Mouse (Mus musculus) E14TG2a.4 (cell line): Measurements from ENCODE around the gene Gm44503.
A peak's percentile ranks its signal among the peaks of the same experiment; 100 is the strongest.

Source experiments
- H3K27me3 ChIP-seq: 2 replicates; pipeline ENCODE4 v1.6.1; 2014; ENCODE audit warnings: low read length, control low read depth; ENCODE audit not compliant: insufficient read depth
- H3K36me3 ChIP-seq: 2 replicates; pipeline ENCODE4 v1.6.1; 2014; ENCODE audit warnings: low read length, control low read depth; ENCODE audit not compliant: insufficient read depth
- H3K4me1 ChIP-seq: replicated peaks from 2 replicates; pipeline ENCODE4 v1.6.1; 2014; ENCODE audit warnings: low read depth, low read length, control low read depth
- H3K4me3 ChIP-seq: replicated peaks from 2 replicates; pipeline ENCODE4 v1.5.1; 2014; ENCODE audit warnings: mild to moderate bottlenecking, low read length
- H3K9me3 ChIP-seq: 2 replicates; pipeline ENCODE4 v1.6.1; 2014; ENCODE audit warnings: low read length, control low read depth
- CTCF ChIP-seq: conservative IDR thresholded peaks from 2 replicates; pipeline ENCODE4 v1.5.1; 2014; ENCODE audit warnings: low read length
- NANOG ChIP-seq: IDR thresholded peaks from 2 replicates; pipeline ENCODE4 v1.6.1; 2014; ENCODE audit warnings: borderline replicate concordance, low read length, mixed read lengths
- POU5F1 ChIP-seq: IDR thresholded peaks from 2 replicates; pipeline ENCODE4 v1.6.1; 2014; ENCODE audit warnings: low read length, borderline replicate concordance

Gene Gm44503

DNA sequence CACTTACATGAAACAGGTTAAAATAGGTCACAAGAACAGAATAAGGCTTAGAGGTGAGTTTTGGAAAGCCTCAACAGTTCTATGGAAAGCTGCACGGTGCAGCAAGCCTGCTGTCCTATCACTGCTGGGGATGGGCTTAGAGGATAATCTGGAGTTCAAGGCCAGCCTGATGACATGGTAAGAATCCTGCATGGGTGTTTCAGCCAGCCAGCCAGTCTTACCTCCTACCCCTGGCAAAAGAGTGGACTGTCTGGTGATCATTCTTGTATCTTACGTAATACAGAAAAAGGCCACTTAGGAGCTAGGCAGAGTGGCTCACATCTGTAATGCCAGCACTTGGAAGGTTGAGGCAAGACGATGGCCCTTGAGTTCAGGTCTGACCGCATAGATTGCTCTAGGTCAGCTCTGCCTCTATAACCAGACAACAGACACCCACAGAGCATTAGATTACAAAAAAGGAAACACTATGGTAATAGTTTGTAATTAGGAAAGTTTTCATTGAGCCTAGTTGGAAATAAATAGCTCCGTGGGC, 62.0 kb downstream of the Gm44503 start:
- H3K4me3 ChIP-seq: no peak overlapping the region
- TF ChIP-seq CTCF (no peak), POU5F1 (no peak), NANOG (no peak)
- H3K9me3 ChIP-seq: no peaks in the 10 kb centered on the region
- H3K36me3 ChIP-seq: peaks cover 87% of the 10 kb centered on the region
- no peaks in the 10 kb centered on the region for H3K27me3 ChIP-seq
- H3K4me1 ChIP-seq: peaks cover 31% of the 10 kb centered on the region

DNA sequence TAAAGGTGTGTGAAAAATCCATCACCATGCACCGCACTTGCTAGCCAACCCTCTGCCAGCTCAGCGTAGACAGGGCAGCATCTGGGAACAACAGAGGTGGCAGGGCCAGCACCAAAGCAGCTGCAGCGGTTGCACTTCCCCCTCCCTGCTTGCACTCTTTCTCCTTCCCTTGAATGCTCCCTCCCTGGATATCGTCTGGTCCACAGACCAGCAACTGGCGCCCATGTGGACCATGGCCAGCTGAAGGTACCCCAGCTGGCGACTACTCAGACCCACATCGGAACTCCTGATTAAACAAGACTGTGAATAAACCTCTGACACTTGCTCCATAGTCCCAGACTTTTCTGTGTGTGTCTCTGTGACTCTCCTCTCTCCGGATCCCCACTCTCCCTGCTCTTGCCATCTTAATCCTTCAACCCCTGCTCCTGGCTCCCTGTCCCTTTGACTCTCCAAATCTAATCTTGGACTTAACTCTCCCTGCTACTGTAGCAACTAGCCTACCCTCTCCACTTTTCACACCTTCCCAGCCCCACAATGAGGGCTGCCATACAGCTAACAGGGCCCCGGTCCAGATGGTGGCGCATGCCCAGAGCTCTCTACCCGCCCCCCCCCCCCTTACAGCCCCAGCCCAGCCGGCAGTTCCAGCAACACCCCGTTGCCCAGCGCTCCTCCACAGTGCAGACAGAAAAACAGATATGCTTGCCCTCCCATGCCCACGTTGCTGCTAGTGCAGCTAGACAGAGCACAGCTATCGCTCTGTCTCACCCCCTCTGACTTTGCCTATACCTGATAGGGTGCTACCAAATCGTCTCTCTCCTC, 67.4 kb downstream of the Gm44503 start:
- H3K4me1 ChIP-seq: peaks cover 37% of the 10 kb centered on the region
- no peaks in the 10 kb centered on the region for H3K27me3 ChIP-seq
- peak overlapping the region; percentile 72 for H3K4me3 ChIP-seq
- H3K36me3 ChIP-seq: peaks cover 60% of the 10 kb centered on the region
- H3K9me3 ChIP-seq: no peaks in the 10 kb centered on the region
- TF ChIP-seq POU5F1 (no peak), NANOG (no peak), CTCF (no peak)

GRCm38 (mm10) chr9:73030443-73030842, 71.8 kb downstream of the Gm44503 start:
- H3K9me3 ChIP-seq: no peaks in the 10 kb centered on the region
- H3K4me1 ChIP-seq: peaks cover 36% of the 10 kb centered on the region
- TF ChIP-seq CTCF: no peak
- no peak for TF ChIP-seq POU5F1
- TF ChIP-seq NANOG: no peak
- no peak overlapping the region for H3K4me3 ChIP-seq
- H3K36me3 ChIP-seq: peaks cover 64% of the 10 kb centered on the region
- no peaks in the 10 kb centered on the region for H3K27me3 ChIP-seq

GRCm38 (mm10) chr9:73031421-73031820, 72.8 kb downstream of the Gm44503 start:
- Histone ChIP-seq H3K27me3 (no peaks in the 10 kb centered on the region), H3K36me3 (peaks cover 74% of the 10 kb centered on the region), H3K4me1 (peaks cover 29% of the 10 kb centered on the region), H3K9me3 (no peaks in the 10 kb centered on the region), H3K4me3 (no peak overlapping the region)
- TF ChIP-seq NANOG (no peak), POU5F1 (no peak), CTCF (no peak)

GRCm38 (mm10) chr9:73033406-73033805, 74.8 kb downstream of the Gm44503 start:
- no peak overlapping the region for H3K4me3 ChIP-seq
- peaks cover 86% of the 10 kb centered on the region for H3K36me3 ChIP-seq
- H3K27me3 ChIP-seq: no peaks in the 10 kb centered on the region
- TF ChIP-seq POU5F1 (no peak), CTCF (peak; percentile 63)
- H3K9me3 ChIP-seq: no peaks in the 10 kb centered on the region
- peaks cover 18% of the 10 kb centered on the region for H3K4me1 ChIP-seq

GRCm38 (mm10) chr9:73039222-73039945, 80.7 kb downstream of the Gm44503 start:
- Histone ChIP-seq H3K4me3 (peak overlapping the region; percentile 96), H3K36me3 (peaks cover 41% of the 10 kb centered on the region), H3K27me3 (no peaks in the 10 kb centered on the region), H3K4me1 (peaks cover 34% of the 10 kb centered on the region), H3K9me3 (no peaks in the 10 kb centered on the region)
- no peak for TF ChIP-seq CTCF

DNA sequence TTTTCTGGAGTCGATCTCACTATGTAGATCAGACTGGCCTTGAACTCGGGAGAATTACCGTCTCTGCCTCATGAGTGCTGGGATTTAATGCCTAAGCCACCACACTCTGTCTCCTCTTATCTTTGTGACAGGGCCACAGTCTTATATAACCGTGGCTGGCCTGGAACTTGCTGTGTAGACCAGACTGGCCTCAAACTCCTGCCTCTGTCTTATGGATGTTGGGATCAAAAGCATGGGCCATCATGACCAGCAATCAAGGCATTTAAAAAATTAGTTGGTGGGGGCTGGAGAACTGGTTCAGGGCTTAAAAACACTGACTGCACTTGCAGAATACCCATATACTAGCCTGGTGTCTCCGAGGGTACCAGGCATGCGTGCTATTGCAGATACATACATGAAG, 81.4 kb downstream of the Gm44503 start, which contains the start of gene Pigb:
Gene Pigb (minus strand): TSS at position 299 of the 400 bp plus-strand sequence.
- Histone ChIP-seq H3K9me3 (no peaks in the 10 kb centered on the region), H3K36me3 (peaks cover 36% of the 10 kb centered on the region), H3K4me3 (peak within 1 kb of the TSS; percentile 96), H3K27me3 (no peaks in the 10 kb centered on the region), H3K4me1 (peaks cover 39% of the 10 kb centered on the region)
- TF ChIP-seq NANOG: no peak
- no peak for TF ChIP-seq POU5F1
- no peak for TF ChIP-seq CTCF
